Mouse (Mus musculus): ENCODE measurements around the gene Wdfy4. TPM values are rescaled to one million over a fixed set of nuclear protein-coding genes. Genes with fewer than 3 reads are reported as not detected.

The Wdfy4 gene
- polyA plus RNA-seq, 1 experiment from 2014 or later = 0.36 TPM

DNA sequence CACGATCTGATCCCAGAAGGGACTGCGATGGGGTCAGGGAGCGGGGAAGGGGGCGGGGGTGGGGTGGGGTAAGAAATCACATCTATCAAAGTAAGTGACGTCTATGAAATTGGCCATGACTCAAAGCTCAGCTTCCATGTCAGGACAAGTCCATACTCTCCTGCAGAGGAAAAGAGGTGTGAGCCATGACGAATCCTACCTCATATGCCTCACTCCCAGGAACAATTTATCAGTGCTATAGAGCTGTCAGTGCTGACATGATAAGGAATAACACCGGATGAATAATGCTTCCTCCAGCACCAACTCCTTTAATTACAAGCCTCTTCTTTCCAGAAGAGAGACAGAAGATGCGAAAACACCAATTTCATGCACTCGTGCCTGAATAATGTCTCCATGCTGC lies 117.6 kb downstream of the Wdfy4 start:
- Histone ChIP-seq H3K27me3 (replicated peaks) (no peaks in the 10 kb centered on the region), H3K36me3 (no peaks in the 10 kb centered on the region), H3K4me2 (no peak overlapping the region), H3K9me3 (no peaks in the 10 kb centered on the region), H3K9ac (no peak overlapping the region), H3K4me1 (no peaks in the 10 kb centered on the region), H3K27ac (no peak overlapping the region), H3K4me3 (replicated peaks) (no peak overlapping the region)
- WGBS = 58% methylated on average over 9 of the region's 9 CpGs
- no peak for ATAC-seq (ENCODE audit: insufficient read depth, low FRiP score, low read depth)

GRCm38 (mm10) chr14:33062996-33063395 lies 122.3 kb downstream of the Wdfy4 start:
- Histone ChIP-seq H3K36me3 (no peaks in the 10 kb centered on the region), H3K4me2 (no peak overlapping the region), H3K27me3 (replicated peaks) (no peaks in the 10 kb centered on the region), H3K4me3 (replicated peaks) (no peak overlapping the region), H3K9ac (no peak overlapping the region), H3K9me3 (no peaks in the 10 kb centered on the region), H3K4me1 (no peaks in the 10 kb centered on the region), H3K27ac (no peak overlapping the region)
- 80% methylated on average over 5 of the region's 5 CpGs for WGBS
- ATAC-seq (ENCODE audit: insufficient read depth, low FRiP score, low read depth) = no peak

GRCm38 (mm10) chr14:33058881-33059660 lies 126.2 kb downstream of the Wdfy4 start:
- WGBS = 90% methylated on average over 7 of the region's 7 CpGs

GRCm38 (mm10) chr14:33053441-33053840 lies 131.9 kb downstream of the Wdfy4 start:
- Histone ChIP-seq H3K4me3 (replicated peaks) (no peak overlapping the region), H3K4me1 (no peaks in the 10 kb centered on the region), H3K4me2 (no peak overlapping the region), H3K27me3 (replicated peaks) (no peaks in the 10 kb centered on the region), H3K9me3 (no peaks in the 10 kb centered on the region), H3K9ac (no peak overlapping the region), H3K36me3 (no peaks in the 10 kb centered on the region), H3K27ac (no peak overlapping the region)
- 59% methylated on average over 8 of the region's 8 CpGs for WGBS
- ATAC-seq (ENCODE audit: insufficient read depth, low FRiP score, low read depth) = no peak

More at GRCm38 (mm10) chr14:33058881-33059660, 126.2 kb downstream of the Wdfy4 start:
- Histone ChIP-seq H3K27me3 (replicated peaks) (no peaks in the 10 kb centered on the region), H3K9ac (no peak overlapping the region), H3K4me1 (no peaks in the 10 kb centered on the region), H3K36me3 (no peaks in the 10 kb centered on the region), H3K4me2 (no peak overlapping the region), H3K9me3 (no peaks in the 10 kb centered on the region), H3K27ac (no peak overlapping the region), H3K4me3 (replicated peaks) (no peak overlapping the region)
- no peak for ATAC-seq (ENCODE audit: insufficient read depth, low FRiP score, low read depth)

GRCm38 (mm10) chr14:33045217-33045616 lies 140.1 kb downstream of the Wdfy4 start:
- Histone ChIP-seq H3K4me3 (replicated peaks) (no peak overlapping the region), H3K36me3 (no peaks in the 10 kb centered on the region), H3K9me3 (no peaks in the 10 kb centered on the region), H3K27ac (no peak overlapping the region), H3K27me3 (replicated peaks) (no peaks in the 10 kb centered on the region), H3K4me1 (no peaks in the 10 kb centered on the region), H3K9ac (no peak overlapping the region), H3K4me2 (no peak overlapping the region)
- ATAC-seq (ENCODE audit: insufficient read depth, low FRiP score, low read depth) = no peak
- 82% methylated on average over 3 of the region's 3 CpGs for WGBS

DNA sequence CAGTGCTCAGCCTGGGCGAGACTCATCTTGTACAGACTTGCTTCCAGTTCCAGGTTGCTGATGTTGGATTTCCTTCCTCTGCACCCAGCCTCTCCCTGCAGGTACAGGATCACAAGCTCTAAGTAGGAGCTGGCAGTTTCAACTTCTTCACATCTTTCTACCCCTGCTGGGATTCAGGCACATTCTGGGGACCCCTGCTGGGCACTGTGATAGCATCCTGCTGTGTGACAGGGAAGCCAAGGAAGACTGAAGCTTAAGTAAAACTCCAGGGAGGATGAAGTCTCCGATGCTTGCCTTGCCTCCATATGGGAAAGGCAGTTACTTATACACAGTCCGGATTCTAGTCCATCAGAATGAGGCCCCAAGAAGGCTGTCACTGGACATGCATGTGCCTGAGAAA lies 148.5 kb downstream of the Wdfy4 start:
- no peak for ATAC-seq (ENCODE audit: insufficient read depth, low FRiP score, low read depth)
- Histone ChIP-seq H3K36me3 (no peaks in the 10 kb centered on the region), H3K4me3 (replicated peaks) (no peak overlapping the region), H3K27ac (no peak overlapping the region), H3K4me2 (no peak overlapping the region), H3K4me1 (no peaks in the 10 kb centered on the region), H3K9me3 (no peaks in the 10 kb centered on the region), H3K27me3 (replicated peaks) (no peaks in the 10 kb centered on the region), H3K9ac (no peak overlapping the region)
- WGBS = 51% methylated on average over 3 of the region's 3 CpGs

DNA sequence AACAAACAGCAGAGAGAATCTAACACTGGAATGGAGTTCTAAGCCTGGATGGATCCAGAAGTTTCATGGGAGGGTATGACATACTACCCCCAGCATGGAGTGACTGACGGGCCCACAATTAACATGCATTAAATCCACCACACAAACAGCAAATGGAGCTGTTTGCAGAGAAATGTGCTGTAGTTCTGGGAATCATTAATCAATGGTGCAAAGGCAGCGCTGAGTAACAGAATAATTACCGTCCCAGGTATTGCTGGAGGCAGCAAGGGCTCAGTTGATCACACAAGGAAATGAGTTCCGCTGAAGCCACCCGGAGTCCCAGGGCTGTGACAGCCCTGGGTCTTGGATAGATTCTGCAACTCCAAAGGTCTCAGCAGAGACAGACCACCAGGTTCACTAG lies 149.9 kb downstream of the Wdfy4 start:
- H3K9me3 ChIP-seq = no peaks in the 10 kb centered on the region
- no peaks in the 10 kb centered on the region for H3K27me3 ChIP-seq (replicated peaks)
- 58% methylated on average over 5 of the region's 5 CpGs for WGBS
- no peak overlapping the region for H3K27ac ChIP-seq
- H3K9ac ChIP-seq = no peak overlapping the region
- no peak overlapping the region for H3K4me3 ChIP-seq (replicated peaks)
- H3K36me3 ChIP-seq = no peaks in the 10 kb centered on the region
- no peak for ATAC-seq (ENCODE audit: insufficient read depth, low FRiP score, low read depth)
- H3K4me1 ChIP-seq = no peaks in the 10 kb centered on the region
- H3K4me2 ChIP-seq = no peak overlapping the region

GRCm38 (mm10) chr14:33033424-33033823 lies 151.9 kb downstream of the Wdfy4 start:
- no peak for ATAC-seq (ENCODE audit: insufficient read depth, low FRiP score, low read depth)
- no peak overlapping the region for H3K4me3 ChIP-seq (replicated peaks)
- no peaks in the 10 kb centered on the region for H3K27me3 ChIP-seq (replicated peaks)
- no peaks in the 10 kb centered on the region for H3K4me1 ChIP-seq
- H3K27ac ChIP-seq = no peak overlapping the region
- WGBS = 39% methylated on average over 6 of the region's 6 CpGs
- no peak overlapping the region for H3K9ac ChIP-seq
- no peak overlapping the region for H3K4me2 ChIP-seq
- no peaks in the 10 kb centered on the region for H3K36me3 ChIP-seq
- H3K9me3 ChIP-seq = no peaks in the 10 kb centered on the region

DNA sequence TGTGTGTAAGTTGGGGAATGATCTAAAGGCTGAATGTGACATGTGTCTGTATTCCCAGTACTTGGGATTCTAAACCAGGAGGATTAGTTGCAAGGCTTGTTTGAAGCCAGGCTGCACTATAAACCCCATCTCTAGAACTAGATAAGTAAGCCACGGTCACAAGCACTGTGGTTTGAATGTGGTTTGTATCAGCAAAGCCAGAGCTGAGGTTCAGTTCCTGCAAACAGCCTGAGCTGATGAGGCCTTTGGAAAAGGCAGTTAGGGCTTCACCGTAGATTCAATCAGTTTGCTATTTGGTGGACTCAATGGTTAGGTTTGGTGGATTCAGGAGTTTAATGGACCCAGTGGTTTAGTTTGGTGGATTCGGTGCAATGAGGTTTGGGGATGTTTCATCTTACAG lies 154.5 kb downstream of the Wdfy4 start:
- no peaks in the 10 kb centered on the region for H3K9me3 ChIP-seq
- H3K9ac ChIP-seq = no peak overlapping the region
- no peaks in the 10 kb centered on the region for H3K27me3 ChIP-seq (replicated peaks)
- ATAC-seq (ENCODE audit: insufficient read depth, low FRiP score, low read depth) = no peak
- H3K4me3 ChIP-seq (replicated peaks) = no peak overlapping the region
- no peak overlapping the region for H3K27ac ChIP-seq
- WGBS = 82% methylated on average over 3 of the region's 3 CpGs
- H3K4me2 ChIP-seq = no peak overlapping the region
- no peaks in the 10 kb centered on the region for H3K4me1 ChIP-seq
- no peaks in the 10 kb centered on the region for H3K36me3 ChIP-seq

DNA sequence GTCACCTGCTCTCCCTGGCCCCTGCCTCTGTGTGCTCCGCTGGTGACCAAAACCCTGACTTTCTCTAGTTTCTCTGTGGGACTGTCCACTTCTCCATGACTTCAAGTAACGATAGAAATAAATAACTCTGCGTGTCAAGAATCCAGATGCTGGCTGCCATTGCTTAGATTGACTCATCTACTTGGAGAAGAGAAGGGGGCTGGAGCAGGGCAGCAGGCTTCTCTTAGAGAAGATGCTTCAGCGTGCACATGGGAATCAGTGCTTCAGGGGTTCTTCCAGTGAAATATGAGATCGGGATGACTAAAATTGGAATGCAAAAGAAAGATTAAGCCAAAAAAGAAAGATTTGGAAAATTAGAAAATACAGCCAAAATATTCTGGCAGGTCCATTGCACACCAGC lies 165.7 kb downstream of the Wdfy4 start:
- Histone ChIP-seq H3K36me3 (no peaks in the 10 kb centered on the region), H3K4me2 (no peak overlapping the region), H3K9ac (no peak overlapping the region), H3K9me3 (no peaks in the 10 kb centered on the region), H3K27me3 (replicated peaks) (no peaks in the 10 kb centered on the region), H3K4me3 (replicated peaks) (no peak overlapping the region), H3K4me1 (no peaks in the 10 kb centered on the region), H3K27ac (no peak overlapping the region)
- ATAC-seq (ENCODE audit: insufficient read depth, low FRiP score, low read depth) = no peak
- 52% methylated on average over 5 of the region's 5 CpGs for WGBS

- no peak overlapping the region for H3K27ac ChIP-seq
- WGBS = 88% methylated on average over 3 of the region's 3 CpGs
- no peak overlapping the region for H3K4me2 ChIP-seq
- no peaks in the 10 kb centered on the region for H3K9me3 ChIP-seq
- no peak overlapping the region for H3K9ac ChIP-seq
- no peak overlapping the region for H3K4me3 ChIP-seq (replicated peaks)
- no peak for ATAC-seq (ENCODE audit: insufficient read depth, low FRiP score, low read depth)
- no peaks in the 10 kb centered on the region for H3K4me1 ChIP-seq
- no peaks in the 10 kb centered on the region for H3K36me3 ChIP-seq
- H3K27me3 ChIP-seq (replicated peaks) = no peaks in the 10 kb centered on the region
Observed at GRCm38 (mm10) chr14:33019050-33019449, 166.3 kb downstream of the Wdfy4 start.

GRCm38 (mm10) chr14:33007638-33008037 lies 177.7 kb downstream of the Wdfy4 start:
- no peaks in the 10 kb centered on the region for H3K27me3 ChIP-seq (replicated peaks)
- H3K4me3 ChIP-seq (replicated peaks) = no peak overlapping the region
- H3K9ac ChIP-seq = no peak overlapping the region
- H3K27ac ChIP-seq = no peak overlapping the region
- 75% methylated on average over 1 of the region's 1 CpGs for WGBS
- H3K9me3 ChIP-seq = no peaks in the 10 kb centered on the region
- H3K4me1 ChIP-seq = no peaks in the 10 kb centered on the region
- H3K4me2 ChIP-seq = no peak overlapping the region
- no peaks in the 10 kb centered on the region for H3K36me3 ChIP-seq
- no peak for ATAC-seq (ENCODE audit: insufficient read depth, low FRiP score, low read depth)

GRCm38 (mm10) chr14:33005114-33005513 lies 180.2 kb downstream of the Wdfy4 start:
- Histone ChIP-seq H3K4me2 (no peak overlapping the region), H3K9ac (no peak overlapping the region), H3K4me1 (no peaks in the 10 kb centered on the region), H3K36me3 (no peaks in the 10 kb centered on the region), H3K27me3 (replicated peaks) (no peaks in the 10 kb centered on the region), H3K27ac (no peak overlapping the region), H3K9me3 (no peaks in the 10 kb centered on the region), H3K4me3 (replicated peaks) (no peak overlapping the region)
- WGBS = 98% methylated on average over 1 of the region's 1 CpGs
- no peak for ATAC-seq (ENCODE audit: insufficient read depth, low FRiP score, low read depth)

All from stomach, embryonic 15.5 days (tissue).